Mouse (Mus musculus): ENCODE data around the gene Gdap1l1.
A peak's percentile ranks its signal among the peaks of the same experiment; 100 is the strongest.
"Not testable (repeated sequence)": the region's sequence is repeated elsewhere in the genome, so short reads cannot be mapped to it uniquely, and the experiment has no call there.

The Gdap1l1 gene

DNA sequence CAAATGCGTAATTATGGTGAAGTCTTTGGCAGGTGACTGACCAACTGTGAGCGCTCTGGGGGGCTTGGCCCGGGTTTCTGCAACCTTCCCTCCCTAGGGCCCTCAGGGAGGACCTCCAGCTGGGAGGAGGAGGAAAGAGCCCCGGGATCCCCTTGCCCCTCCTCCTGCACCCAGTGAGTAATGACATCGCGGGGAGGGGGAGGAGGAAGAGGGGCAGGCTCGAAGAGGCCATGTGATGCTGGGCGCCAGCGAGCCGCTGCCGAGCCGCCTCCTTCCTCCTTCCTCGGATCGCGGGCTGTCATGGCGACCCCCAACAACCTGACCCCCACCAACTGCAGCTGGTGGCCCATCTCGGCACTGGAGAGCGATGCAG, at the start of gene Gdap1l1:
Gene Gdap1l1 (plus strand): TSS at position 231 of the 373 bp plus-strand sequence.
- DNase-seq, result no peak

DNA sequence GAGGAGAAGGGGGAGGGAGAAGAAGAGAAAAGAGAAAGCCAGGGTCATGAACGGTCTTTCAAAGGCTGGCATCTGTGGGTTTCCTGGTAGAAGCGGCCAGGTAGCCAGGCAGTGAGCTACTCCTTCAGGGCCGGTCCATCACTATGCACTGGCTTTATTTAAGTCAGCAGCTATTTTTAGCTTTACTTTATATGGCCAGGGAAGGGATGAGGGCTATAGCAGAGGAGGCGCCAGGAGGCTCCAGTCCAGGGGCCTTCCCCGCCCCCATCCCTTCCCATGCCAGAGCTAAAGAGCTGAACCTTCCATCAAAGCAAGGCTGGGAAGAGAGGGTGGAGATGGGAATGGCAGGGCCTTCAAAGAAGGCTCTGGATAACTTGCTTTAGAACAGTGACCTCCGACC, 45.8 kb upstream of the Gdap1l1 start:
- no peak for DNase-seq

DNA sequence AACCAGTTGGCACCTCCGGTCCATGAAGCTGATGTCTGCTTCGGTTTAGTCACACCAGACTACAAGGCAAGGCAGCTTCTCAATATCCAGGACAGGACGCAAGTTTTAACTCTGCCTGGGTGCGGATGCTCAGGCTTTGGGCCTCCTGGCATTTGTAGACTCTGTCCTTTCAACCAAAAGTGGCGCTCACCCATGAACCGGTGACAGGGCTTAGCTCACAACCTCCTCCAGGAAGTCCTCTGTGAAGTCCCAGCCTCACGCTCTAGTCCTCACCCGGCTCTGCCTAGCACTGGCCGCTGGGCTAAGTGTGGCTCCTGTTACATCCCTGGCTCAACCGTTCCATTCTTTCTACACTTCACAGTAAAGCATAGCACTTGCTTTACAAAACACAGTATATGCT, 45.0 kb upstream of the Gdap1l1 start:
- DNase-seq, result no peak

DNA sequence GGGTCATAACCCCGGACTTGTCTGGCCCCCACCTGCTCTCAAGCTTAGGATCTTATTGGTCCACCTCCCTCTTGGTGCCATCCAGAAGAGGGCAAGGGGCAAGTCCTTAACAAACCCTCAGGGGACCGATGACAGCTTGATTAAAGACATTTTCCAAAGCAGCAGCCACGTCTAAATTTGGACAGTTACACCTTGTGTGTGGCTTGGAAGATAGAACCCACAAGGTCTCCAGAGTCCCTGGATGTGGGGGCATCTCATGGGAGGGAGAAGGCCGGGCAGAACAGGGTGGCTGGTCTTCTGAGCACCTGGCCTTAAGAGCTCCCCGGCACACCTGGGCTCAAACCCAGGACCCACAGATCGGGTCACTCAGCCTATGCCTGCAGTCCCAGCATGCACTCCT, 44.3 kb upstream of the Gdap1l1 start:
- no peak for DNase-seq

DNA sequence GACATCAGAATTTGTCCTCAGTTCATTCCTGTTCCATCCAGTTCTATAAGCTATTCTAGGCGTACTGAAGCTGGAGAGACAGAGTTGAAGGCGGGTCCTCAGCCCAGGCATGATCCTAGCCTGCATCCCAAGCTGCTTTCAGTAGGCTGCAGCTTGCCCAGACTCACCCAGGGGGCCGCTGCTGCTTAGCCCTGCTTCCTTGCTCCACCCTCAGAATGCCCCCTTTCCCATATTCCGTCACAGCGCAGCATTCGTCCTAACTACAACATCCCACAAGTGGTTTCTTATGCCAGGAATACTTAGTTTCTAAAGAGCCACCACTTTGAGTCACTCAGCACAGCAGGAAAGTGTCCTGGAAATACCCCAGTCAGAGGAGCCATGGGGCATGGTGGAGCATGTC, 43.3 kb upstream of the Gdap1l1 start:
- no peak for DNase-seq

DNA sequence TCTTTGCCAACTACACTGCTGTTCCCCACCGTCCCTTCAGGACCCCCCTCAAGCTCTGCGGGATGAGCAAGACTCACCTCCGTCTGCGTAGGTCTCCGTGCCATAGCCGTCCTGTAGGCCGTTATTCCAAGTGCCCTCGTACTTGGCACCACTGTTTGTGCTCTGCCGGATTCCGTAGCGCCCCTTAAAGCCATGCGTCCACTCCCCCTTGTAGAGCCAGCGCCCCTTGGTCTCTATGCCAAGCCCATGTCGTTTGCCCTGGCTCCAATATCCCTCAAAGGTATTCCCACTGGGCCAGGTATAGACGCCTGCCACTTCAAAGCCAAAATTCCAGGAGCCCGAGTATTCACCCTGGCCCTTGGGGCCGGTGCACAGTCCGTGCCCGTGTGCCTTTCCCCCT, 41.2 kb upstream of the Gdap1l1 start:
- DNase-seq, result no peak

DNA sequence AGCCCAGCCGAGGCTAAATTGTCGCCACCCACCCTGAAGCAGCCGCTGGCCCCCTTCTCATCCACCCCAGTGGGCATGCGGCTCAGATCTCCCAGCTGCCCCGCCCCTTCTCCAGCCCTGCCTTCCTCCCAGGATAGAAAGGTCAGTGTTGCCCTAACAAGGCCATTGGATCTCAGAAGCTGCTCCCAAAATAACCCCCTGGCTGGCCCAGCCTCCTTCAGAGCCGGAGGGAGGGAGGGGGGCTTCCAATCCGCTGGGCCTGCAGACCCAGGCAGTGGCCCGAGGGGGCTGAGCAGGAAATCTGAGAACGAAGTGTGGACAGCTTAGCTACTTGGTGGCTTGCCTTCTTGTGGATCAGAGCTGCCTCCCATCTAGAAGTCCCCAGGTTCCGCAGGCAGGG, 40.4 kb upstream of the Gdap1l1 start, which contains the start of gene Jph2:
Gene Jph2 (minus strand): TSS at position 89 of the 400 bp plus-strand sequence.
- no peak for DNase-seq

DNA sequence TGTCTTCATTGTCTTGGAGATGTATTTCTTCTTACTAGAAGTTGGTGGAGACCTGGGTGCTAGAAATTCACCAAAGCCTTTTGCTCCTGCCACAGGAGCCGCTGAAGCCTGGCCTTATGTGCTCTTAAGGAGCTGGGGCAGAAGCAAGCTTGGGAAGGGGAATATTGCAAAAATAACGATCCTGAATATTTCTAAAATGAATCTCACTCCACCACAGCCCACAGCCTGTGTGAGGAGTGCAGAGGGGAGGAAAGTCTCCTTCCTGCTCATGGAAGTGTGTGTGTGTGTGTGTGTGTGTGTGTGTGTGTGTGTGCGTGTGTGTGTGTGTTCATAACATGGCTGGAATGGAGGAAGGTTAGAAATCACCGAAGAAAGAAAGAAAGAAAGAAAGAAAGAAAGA, 39.5 kb upstream of the Gdap1l1 start:
- DNase-seq, result no peak

DNA sequence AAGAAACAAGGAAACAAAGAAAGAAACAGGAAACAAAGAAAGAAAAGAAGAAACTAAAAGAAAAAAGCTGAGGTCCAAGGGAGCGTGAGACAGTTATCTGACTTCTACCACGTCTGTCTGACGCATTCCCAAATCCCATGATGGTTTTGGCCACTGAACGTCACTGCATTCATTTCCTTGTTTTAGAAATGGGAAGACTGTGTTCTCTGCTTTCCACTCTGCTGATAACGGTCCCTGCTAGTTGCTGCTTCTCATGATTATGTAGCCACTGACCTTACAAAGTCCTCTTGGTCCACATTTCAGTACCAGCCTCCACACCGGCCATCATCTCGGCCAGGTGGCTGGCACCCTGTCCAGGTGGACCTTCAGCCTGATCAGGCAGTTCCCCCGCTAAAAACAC, 39.1 kb upstream of the Gdap1l1 start:
- no peak for DNase-seq

DNA sequence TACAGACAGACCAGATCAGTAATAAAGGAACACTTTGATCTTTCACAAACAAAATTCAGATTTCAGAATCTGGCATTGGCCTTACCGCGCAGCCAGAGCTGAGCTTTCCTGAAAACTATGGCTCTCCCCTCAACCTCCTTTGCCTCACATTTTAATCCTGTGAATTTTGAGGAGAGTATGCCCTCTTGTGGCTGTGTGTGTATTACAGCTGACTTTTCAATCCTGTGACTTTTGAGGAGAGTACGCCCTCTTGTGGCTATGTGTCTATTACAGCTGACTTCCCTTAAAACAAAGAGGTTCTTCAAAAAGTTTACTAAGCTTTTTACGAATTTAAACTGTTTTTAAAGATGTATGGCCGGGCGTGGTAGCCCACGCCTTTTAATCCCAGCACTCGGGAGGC, 37.1 kb upstream of the Gdap1l1 start:
- peak; percentile 90 for DNase-seq

DNA sequence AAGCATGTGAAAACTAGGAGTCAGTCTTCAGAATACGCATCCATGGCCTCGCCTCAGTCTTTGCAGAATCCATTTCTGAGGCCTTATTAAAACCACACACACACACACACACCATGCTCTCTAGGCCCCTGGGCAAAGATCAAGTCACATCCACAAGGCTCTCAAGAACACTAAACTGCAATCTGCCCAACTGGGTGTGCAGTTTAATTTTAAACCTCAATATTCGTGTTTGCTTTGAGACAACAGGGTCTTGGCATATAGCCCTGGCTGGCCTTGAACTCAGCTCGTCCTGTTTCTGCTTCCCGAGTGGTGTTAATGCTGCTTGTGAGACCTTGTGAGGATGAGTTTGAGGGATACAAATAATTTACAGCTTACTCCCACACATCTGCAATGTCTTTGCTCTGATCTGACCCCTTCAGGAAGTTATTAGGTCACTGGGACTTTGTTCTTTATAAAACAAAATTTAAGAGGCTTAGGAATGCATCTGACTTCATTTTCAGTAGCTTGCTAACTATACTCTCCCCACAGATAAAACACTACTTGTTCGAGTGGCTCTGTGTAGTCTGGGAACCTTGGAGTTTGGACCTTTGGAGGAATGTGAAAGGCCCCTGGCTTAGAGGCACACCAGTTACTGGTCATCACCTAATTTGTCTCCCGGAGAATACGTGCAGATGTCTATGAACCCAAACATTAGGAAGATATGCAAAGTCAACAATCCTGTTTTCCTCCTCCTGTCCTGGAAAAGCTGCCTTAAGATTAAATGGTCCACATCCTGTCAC, 34.0 kb upstream of the Gdap1l1 start:
- DNase-seq, result peak; percentile 52

DNA sequence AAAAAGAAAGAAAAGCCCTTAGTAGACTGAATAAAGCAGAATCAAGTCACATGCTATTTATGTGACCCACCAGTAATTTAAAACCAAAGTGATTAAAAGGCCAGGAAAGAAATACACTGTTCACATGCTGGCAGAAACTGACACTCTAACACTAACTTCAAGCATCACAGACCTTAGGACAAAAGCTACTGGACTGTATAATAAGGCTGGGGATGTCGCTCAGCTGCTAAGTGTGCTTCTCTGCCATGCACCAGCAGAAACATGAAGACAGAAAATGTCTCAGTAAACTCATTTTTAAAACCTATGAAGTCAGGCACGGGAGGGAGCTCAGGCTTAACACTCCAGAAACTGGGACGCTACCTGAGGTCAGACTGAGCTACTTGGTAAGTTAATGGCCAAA, 28.1 kb upstream of the Gdap1l1 start:
- no peak for DNase-seq

DNA sequence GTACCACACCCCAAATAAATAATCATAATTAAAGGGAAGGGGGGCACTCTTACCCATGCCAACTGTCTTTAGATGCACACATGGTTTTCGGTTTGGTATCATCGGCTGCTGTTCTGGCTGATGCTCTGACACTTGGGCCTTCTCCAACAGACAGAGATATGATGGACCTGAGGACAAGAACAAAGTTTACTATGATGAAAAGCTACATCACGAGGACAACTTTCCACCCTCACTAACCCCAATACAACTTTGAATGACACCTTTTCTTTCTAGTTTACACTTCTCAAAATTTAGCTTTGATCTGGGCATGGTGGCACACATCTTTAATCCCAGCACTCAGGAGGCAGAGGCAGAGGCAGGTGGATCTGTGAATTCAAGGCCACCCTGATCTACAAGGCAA, 26.9 kb upstream of the Gdap1l1 start:
- not testable (repeated sequence) for DNase-seq

DNA sequence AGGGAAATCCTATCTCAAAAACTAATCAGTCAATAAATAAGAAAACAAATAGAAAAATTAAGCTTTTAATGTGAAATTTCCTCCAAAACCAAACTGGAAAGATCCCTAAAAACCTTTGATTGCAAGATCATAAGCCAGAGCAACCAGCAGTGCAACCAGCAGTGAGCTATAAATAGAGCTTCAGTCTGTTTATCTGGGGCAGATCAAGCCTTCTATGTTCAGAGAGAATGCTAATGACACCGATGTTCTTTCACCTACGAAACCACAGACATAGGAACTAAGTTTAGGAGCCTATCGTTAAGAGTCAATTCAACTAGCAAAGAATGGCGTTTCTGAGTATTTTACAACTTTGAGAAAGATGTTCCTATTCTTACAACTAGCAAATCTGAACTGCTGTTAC, 26.4 kb upstream of the Gdap1l1 start:
- no peak for DNase-seq

DNA sequence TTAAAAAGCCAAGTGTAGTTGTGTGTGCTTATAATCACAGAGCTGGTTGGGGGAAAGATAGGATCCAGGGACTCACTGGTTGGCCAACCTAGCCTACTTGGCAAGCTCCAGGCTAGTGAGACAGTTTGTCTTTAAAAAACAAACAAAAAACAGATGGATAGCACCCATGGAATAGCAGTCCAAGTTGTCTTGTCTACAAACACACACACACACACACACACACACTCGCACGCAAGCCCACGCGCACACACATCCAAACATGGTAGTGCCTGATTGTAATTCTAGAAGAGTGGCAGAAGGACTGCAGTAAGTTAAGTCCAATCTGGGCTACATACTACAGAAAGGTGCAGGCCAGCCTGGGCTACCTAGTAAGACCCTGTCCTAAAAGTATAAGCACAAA, 25.9 kb upstream of the Gdap1l1 start:
- DNase-seq, result no peak

DNA sequence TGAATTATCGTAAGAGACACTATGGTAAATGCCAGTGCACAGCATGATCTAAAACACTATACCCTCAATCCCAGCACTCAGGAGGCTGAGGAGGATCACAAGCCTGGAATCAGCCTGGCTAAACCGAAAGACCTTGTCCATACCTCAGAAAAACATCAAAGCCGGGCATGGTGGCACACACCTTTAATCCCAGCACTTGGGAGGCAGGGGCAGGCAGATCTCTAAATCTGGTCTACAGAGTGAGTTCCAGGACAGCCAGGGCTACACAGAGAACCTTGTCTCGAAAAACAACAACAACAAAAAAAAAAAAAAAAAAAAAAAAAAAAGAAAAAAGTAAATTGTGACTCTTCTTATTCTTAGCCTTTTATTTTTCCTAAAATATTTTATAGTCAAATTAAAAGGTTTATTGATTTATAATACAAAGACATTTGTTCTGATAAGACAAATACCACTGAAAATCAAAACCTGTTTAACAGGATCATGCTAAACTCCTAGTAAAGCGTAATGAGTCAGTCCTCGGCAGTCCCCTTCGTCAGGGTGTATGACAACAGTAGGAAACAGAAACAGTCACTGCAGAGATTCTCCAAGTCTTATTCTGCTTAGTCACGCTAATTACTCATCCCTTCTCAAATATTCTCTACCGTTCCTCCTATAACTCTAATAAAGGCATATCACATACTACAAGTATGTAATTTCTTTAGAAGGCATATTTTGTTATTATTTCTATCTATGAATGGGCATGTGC, 25.3 kb upstream of the Gdap1l1 start:
- DNase-seq, result no peak

DNA sequence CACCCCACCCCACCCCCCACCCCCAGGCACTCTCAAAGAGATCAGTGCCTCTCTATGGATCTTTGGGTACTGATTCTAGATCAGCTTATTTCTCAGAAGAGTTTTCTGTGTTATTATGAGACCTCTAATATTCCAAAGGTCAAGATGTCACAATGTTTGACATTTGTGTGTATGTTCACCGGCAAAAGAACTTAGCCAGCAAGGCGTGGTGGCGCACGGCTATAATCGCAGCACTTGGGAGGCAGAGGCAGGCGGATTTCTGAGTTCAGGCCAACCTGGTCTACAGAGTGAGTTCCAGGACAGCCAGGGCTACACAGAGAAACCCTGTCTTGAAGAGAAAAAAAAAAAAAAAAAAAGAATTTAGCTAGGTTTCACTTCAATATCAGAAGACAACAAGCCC, 21.2 kb upstream of the Gdap1l1 start:
- no peak for DNase-seq

DNA sequence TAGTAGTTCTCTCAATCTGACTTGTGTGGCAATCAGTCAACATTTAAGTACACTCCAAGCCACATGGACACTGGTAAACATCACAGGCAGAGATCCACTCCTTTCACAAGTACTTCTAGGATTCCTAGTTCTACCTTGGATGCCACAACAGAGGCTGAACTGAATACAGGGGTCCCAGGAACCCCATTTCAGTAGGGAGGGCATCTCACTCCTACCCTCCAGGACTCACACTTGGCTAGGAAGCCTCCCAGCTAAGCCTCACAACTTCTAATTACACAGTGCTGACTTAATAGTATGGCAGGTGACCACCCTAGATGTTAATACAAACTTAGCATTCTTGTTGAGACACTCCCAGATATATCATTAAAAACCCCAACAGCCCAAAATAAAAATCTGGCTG, 20.4 kb upstream of the Gdap1l1 start:
- no peak for DNase-seq

DNA sequence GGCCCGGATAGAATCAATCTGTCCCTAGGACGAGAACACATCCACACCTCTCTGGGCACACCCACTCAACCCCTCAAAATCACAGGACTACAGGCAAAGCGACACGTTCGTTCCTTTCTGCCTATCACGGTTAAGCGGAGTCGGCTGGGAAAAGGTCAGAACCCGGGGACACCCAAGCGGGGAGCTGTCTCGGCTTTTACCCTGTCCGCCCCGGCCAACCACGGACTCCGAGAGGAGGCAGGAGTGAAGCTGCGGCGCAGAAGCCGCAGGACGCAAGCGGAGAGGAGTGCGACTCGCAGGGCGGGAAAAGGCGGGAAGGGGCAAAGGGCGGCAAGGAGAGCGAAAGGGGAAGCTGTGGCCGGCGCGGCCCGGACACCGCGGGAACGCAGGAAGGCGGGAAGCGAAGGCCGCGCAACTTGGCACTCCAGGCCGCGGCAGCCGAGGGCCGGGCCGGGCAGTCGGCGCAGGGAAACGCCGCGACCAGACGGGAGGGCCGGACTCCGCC, 19.4 kb upstream of the Gdap1l1 start:
- no peak for DNase-seq

DNA sequence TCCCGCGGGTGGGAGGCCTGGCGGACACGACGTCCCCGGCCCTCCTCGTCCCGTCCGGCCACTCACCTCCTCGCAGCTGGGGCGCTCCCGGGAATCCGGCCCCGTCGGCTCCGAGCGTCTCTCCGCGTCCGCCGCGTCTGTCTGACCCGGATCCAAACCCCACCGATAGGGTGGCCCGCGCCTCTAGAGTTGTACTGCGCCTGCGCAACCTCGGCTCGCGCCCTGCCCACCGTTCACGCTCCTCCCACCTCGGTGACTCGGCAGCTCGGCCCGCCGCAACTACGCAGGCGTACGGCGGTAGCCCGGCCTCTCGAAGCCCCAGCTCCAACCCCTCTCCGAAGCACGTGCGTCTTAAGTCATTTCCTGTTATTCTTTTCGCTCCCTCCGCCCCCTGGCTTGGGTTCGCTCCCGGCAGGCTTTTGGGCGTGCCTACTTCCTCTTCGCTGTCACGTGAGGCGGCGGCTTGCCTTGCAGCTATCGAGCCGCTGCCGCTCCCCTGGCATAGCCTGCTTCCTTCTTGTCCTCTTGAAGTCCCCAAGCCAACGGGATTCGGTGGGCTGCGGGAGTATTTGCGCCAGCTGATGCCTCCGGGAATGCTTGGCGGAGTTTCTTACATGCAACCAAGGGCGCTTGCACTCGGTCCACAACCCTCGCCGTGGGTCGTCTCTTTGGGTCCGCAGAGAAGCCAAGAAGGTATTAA, 18.8 kb upstream of the Gdap1l1 start:
- DNase-seq, result peak; percentile 100

DNA sequence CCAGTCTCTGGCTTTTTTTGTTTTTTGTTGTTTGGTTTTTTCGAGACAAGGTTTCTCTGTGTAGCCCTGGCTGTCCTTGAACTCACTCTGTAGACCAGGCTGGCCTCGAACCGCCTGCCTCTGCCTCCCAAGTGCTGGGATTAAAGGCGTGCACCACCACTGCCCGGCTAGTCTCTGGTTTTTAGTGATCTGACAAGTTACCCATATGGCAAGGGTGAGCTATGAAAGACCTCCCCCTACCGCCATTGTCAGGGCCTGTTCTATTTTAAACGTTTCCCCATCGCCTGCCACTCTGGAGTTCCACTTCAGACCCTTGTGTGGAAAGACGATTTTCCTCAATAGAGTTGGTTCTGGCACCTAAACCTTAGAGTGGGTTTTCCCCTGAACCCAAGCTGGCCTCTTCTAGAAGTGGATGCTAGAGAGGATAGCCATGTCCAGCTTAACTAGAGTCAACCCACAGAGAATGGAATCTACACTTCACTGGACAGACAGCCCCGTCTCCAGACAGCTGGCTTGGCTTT, 17.9 kb upstream of the Gdap1l1 start:
- DNase-seq, result peak; percentile 21

DNA sequence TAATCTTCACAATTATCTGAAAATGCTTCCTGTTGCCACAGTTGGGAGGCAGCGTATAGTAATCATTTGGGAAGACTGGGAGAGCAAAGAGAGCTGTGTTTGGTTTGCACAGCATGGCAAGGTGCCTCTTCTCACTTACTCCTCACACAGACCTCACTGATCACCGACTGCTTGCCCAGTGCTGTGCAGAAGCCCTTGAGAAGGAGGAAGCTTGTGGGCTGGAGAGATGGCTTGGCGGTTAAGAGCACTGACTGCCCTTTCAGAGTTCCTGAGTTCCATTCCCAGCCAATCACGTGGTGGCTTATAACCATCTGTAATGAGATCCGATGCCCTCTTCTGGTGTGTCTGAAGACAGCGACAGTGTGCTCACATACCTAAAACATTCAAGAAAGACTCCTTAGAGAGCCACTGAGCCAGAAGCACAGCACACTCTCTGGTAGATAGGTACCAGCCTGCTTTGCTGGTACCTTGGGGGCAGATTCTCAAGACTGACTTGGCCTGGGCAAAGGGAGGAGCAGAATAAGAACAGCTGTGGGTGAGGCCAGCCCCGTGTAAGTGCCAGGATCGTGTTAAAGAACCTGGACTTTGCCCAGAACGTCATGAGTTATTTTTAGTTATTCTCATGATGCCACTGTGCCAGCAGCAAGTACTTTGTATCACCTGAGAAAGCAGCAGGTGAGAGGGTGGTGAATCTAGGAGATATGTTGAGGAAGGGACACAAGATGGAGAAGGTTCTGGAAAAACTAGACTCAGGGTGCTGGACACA, 15.2 kb upstream of the Gdap1l1 start:
- DNase-seq, result peak; percentile 87

DNA sequence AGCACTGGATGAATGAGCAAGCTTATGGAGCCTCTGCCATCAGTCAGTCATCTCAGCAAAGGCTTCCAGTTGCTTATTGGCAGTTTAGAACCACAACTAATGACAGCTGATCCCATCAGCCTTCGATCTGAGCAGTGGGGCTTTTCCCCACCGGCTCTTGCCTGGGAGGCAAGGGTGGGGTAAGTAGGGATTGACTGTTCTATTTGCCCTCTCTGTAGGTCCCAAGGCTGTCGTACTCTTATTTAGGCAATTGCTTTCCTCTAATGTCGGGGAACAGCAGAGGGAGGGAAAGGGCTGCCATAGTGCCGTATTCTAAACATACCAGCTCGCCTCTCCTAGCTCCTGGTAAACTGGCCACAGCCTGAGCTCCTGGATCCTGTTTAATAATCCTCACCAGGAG, 13.7 kb upstream of the Gdap1l1 start, which contains the start of gene Oser1:
Gene Oser1 (minus strand): TSS at position 101 of the 400 bp plus-strand sequence.
- no peak for DNase-seq

All from kidney, adult 9 months (tissue).